Mouse (Mus musculus) regulatory T cell (primary cell): ENCODE results near the gene Spag5.

Experiments
- in situ Hi-C: fragments of 300-600 bp; cut with MboI, MseI; formaldehyde crosslinking; loops from one replicate; pipeline ENCODE4 v1.15.1; 2025; ENCODE audit warnings: high pct_unique_total_duplicates

Spag5 gene

GRCm38 (mm10) chr11:78349441-78350358 is 48.4 kb downstream of the Spag5 start:
- in situ Hi-C loops, result no loop called here

- in situ Hi-C loops, result no loop called here
Measured at GRCm38 (mm10) chr11:78353081-78353480, 51.8 kb downstream of the Spag5 start.

GRCm38 (mm10) chr11:78354905-78355304 is 53.6 kb downstream of the Spag5 start:
- in situ Hi-C loops, result no loop called here

GRCm38 (mm10) chr11:78355471-78356238 is 54.3 kb downstream of the Spag5 start:
- in situ Hi-C loops, result no loop called here

- in situ Hi-C loops, result no loop called here
Measured at GRCm38 (mm10) chr11:78358330-78359007, 57.1 kb downstream of the Spag5 start.

- in situ Hi-C loops, result no loop called here
Measured at GRCm38 (mm10) chr11:78360125-78360788, 58.9 kb downstream of the Spag5 start.

- in situ Hi-C loops, result no loop called here
Measured at GRCm38 (mm10) chr11:78360789-78361131, 59.4 kb downstream of the Spag5 start.

- in situ Hi-C loops, result no loop called here
Measured at GRCm38 (mm10) chr11:78363309-78364007, 62.1 kb downstream of the Spag5 start.

GRCm38 (mm10) chr11:78364103-78364502 is 62.8 kb downstream of the Spag5 start:
- in situ Hi-C loops, result no loop called here

- in situ Hi-C loops, result loop anchor here (5.0 kb wide), 2 partner anchors 35 to 65 kb away; no protein-coding TSS in a partner anchor
Measured at GRCm38 (mm10) chr11:78367456-78368225, 66.3 kb downstream of the Spag5 start.

GRCm38 (mm10) chr11:78370389-78370788 is 69.1 kb downstream of the Spag5 start:
- in situ Hi-C loops, result no loop called here

GRCm38 (mm10) chr11:78371711-78372110 is 70.4 kb downstream of the Spag5 start:
- in situ Hi-C loops, result no loop called here
